Mouse (Mus musculus): ENCODE measurements around the gene Eif2b3. TPM values are rescaled to one million over a fixed set of nuclear protein-coding genes. Genes with fewer than 3 reads are reported as not detected.
A peak's percentile ranks its signal among the peaks of the same experiment; 100 is the strongest.

The Eif2b3 gene
- 10 to 100 TPM; 16.1 to 21.6 TPM for total RNA-seq (2021)

- intact Hi-C loops (cut with DNase I) = no loop called here
- DNase-seq (ENCODE audit: low spot score in 2 of 2) = peak; percentile 89 to 93
Observed at GRCm38 (mm10) chr4:117019206-117020134, at the start of gene Eif2b3. Gene Eif2b3 (plus strand): TSS chr4:117019402.

- DNase-seq (ENCODE audit: low spot score in 2 of 2) = no peak
- intact Hi-C loops (cut with DNase I) = no loop called here
Observed at GRCm38 (mm10) chr4:116976503-116976902, 42.7 kb upstream of the Eif2b3 start.

- intact Hi-C loops (cut with DNase I) = no loop called here
- DNase-seq (ENCODE audit: low spot score in 2 of 2) = no peak
Observed at GRCm38 (mm10) chr4:116985681-116986080, 33.5 kb upstream of the Eif2b3 start.

- intact Hi-C loops (cut with DNase I) = no loop called here
- DNase-seq (ENCODE audit: low spot score in 2 of 2) = peak; percentile 50 to 55
Observed at GRCm38 (mm10) chr4:116986400-116987121, 32.6 kb upstream of the Eif2b3 start.

GRCm38 (mm10) chr4:116987122-116987456, 32.1 kb upstream of the Eif2b3 start:
- intact Hi-C loops (cut with DNase I) = no loop called here
- DNase-seq (ENCODE audit: low spot score in 2 of 2) = no peak

GRCm38 (mm10) chr4:116989731-116990130, 29.5 kb upstream of the Eif2b3 start:
- intact Hi-C loops (cut with DNase I) = loop anchor here (2.0 to 10.0 kb wide), 2 partner anchors 113 to 265 kb away; partner anchors contain the start of genes Tesk2 and Zswim5
- DNase-seq (ENCODE audit: low spot score in 2 of 2) = no peak

- intact Hi-C loops (cut with DNase I) = loop anchor here (1.0 to 10.0 kb wide), 3 partner anchors 115 to 267 kb away; partner anchors contain the start of genes Tesk2 and Zswim5
- peak; percentile 74 to 80 for DNase-seq (ENCODE audit: low spot score in 2 of 2)
Observed at GRCm38 (mm10) chr4:116991366-116991765, 27.8 kb upstream of the Eif2b3 start.

- intact Hi-C loops (cut with DNase I) = loop anchor here (10.0 kb wide), 1 partner anchor 269 kb away; the partner anchor contains the start of gene Tesk2
- peak; percentile 92 for DNase-seq (ENCODE audit: low spot score in 2 of 2)
Observed at GRCm38 (mm10) chr4:116993672-116994621, 25.3 kb upstream of the Eif2b3 start, which contains the start of gene Urod. Gene Urod (minus strand): TSS chr4:116994413.

- intact Hi-C loops (cut with DNase I) = loop anchor here (5.0 to 10.0 kb wide), 2 partner anchors 142 to 270 kb away; partner anchors contain the start of gene Tesk2
Observed at GRCm38 (mm10) chr4:116995131-116995797, 23.9 kb upstream of the Eif2b3 start, which contains the start of gene Hectd3. Gene Hectd3 (plus strand): TSS chr4:116995317.

GRCm38 (mm10) chr4:116995798-116996135, 23.4 kb upstream of the Eif2b3 start:
- DNase-seq (ENCODE audit: low spot score in 2 of 2) = no peak
- intact Hi-C loops (cut with DNase I) = loop anchor here (5.0 to 10.0 kb wide), 2 partner anchors 142 to 271 kb away; partner anchors contain the start of gene Tesk2

More at GRCm38 (mm10) chr4:116995131-116995797, 23.9 kb upstream of the Eif2b3 start, which contains the start of gene Hectd3:
- DNase-seq (ENCODE audit: low spot score in 2 of 2) = peak; percentile 63

- intact Hi-C loops (cut with DNase I) = loop anchor here (5.0 to 10.0 kb wide), 3 partner anchors 123 to 275 kb away; partner anchors contain the start of gene Tesk2
- DNase-seq (ENCODE audit: low spot score in 2 of 2) = no peak
Observed at GRCm38 (mm10) chr4:116999513-117000154, 19.6 kb upstream of the Eif2b3 start.

- intact Hi-C loops (cut with DNase I) = loop anchor here (5.0 kb wide), 1 partner anchor 120 kb away; no protein-coding TSS in a partner anchor
- no peak for DNase-seq (ENCODE audit: low spot score in 2 of 2)
Observed at GRCm38 (mm10) chr4:117001957-117002356, 17.2 kb upstream of the Eif2b3 start.

- peak in 1 of 2 experiments; percentile 30 for DNase-seq (ENCODE audit: low spot score in 2 of 2)
- intact Hi-C loops (cut with DNase I) = loop anchor here (5.0 kb wide), 1 partner anchor 119 kb away; no protein-coding TSS in a partner anchor
Observed at GRCm38 (mm10) chr4:117002543-117003521, 16.4 kb upstream of the Eif2b3 start.

GRCm38 (mm10) chr4:117004649-117005048, 14.6 kb upstream of the Eif2b3 start:
- intact Hi-C loops (cut with DNase I) = loop anchor here (5.0 kb wide), 1 partner anchor 118 kb away; no protein-coding TSS in a partner anchor
- DNase-seq (ENCODE audit: low spot score in 2 of 2) = no peak

- no peak for DNase-seq (ENCODE audit: low spot score in 2 of 2)
- intact Hi-C loops (cut with DNase I) = no loop called here
Observed at GRCm38 (mm10) chr4:117005611-117006400, 13.4 kb upstream of the Eif2b3 start.

- DNase-seq (ENCODE audit: low spot score in 2 of 2) = no peak
- intact Hi-C loops (cut with DNase I) = no loop called here
Observed at GRCm38 (mm10) chr4:117007058-117007457, 12.1 kb upstream of the Eif2b3 start.
